In genomic region chr17:50025173-50025626, GRCm38 (mm10) we compare ENCODE assay signal across 9 mouse cellular contexts.
DNase-seq lines count a peak whose midpoint lies in the region; ATAC-seq and TF ChIP-seq lines count a peak whose summit lies in the region.
"Had no signal": no experiment of that assay in that cellular context is flagged by ENCODE, and none has a peak within 500 bp of the region (broad histone marks: within the 10 kb centered on the region; RNA-seq: fewer than 3 reads in every experiment).

No protein-coding gene starts in this region.

- H3K36me3 ChIP-seq in liver, postnatal 0 days (replicated peaks; ENCODE audit: insufficient read depth, low read length): no peaks in the 10 kb centered on the region
- no peaks in the 10 kb centered on the region for H3K36me3 ChIP-seq in midbrain, embryonic 14.5 days (ENCODE audit: control insufficient read depth, insufficient read depth, low read length)

- TF ChIP-seq EP300 in liver, postnatal 0 days (IDR thresholded peaks at IDR 0.05; ENCODE audit: low read depth): 0 out of 2 replicates have a peak, but pooled peaks have one; percentile 33

- peak overlapping the region; percentile 58 for H3K27ac ChIP-seq in brown adipose tissue, adult 24 weeks (replicated peaks; ENCODE audit: low read depth, low read length)
- H3K27ac ChIP-seq in liver, postnatal 0 days (ENCODE audit: low read depth): peak overlapping the region; percentile 81
- H3K27ac ChIP-seq in midbrain, embryonic 14.5 days (replicated peaks; ENCODE audit: low read depth, low read length): no peak overlapping the region

- WGBS in liver, postnatal 0 days (ENCODE audit: insufficient replicate concordance): 33% methylated on average over 4 of the region's 4 CpGs
- 35% methylated on average over 4 of the region's 4 CpGs for WGBS in midbrain, embryonic 14.5 days

- no peaks in the 10 kb centered on the region for H3K9me3 ChIP-seq in liver, postnatal 0 days (ENCODE audit: low read length)
- H3K9me3 ChIP-seq in midbrain, embryonic 14.5 days (ENCODE audit: control insufficient read depth, low read length): no peaks in the 10 kb centered on the region

- TF ChIP-seq CTCF in liver, postnatal 0 days (IDR thresholded peaks at IDR 0.05; ENCODE audit: low read depth): no peak

- ATAC-seq in liver, postnatal 0 days: no peak
- ATAC-seq in midbrain, embryonic 14.5 days (ENCODE audit: low FRiP score, low TSS enrichment): no peak

- H3K4me2 ChIP-seq in liver, postnatal 0 days (ENCODE audit: low read depth, low read length): no peak overlapping the region
- H3K4me2 ChIP-seq in midbrain, embryonic 14.5 days (ENCODE audit: low read length): no peak overlapping the region

- DNase-seq in right cerebral cortex, postnatal 14 days: peak; percentile 13
- no peak for DNase-seq in right cerebral cortex, adult 2 months (ENCODE audit: low spot score in 2 of 2)
- DNase-seq in liver, postnatal 0 days: peak; percentile 46
- peak; percentile 55 to 67 for DNase-seq in spleen, adult 18-20 months
- DNase-seq in T-cell, adult 2 months (ENCODE audit: low spot score): no peak
- no peak for DNase-seq in frontal cortex, postnatal 36 days (ENCODE audit: low spot score in 2 of 2)
- no peak for DNase-seq in midbrain, embryonic 14.5 days

- H3K4me3 ChIP-seq in brown adipose tissue, adult 24 weeks (ENCODE audit: insufficient read depth, low read depth, low read length): no peak overlapping the region
- no peak overlapping the region for H3K4me3 ChIP-seq in liver, postnatal 0 days (ENCODE audit: low read depth, low read length)
- no peak overlapping the region for H3K4me3 ChIP-seq in midbrain, embryonic 14.5 days (replicated peaks; ENCODE audit: low read depth, low read length)
- H3K4me3 ChIP-seq: megakaryocyte, embryonic 14.5 days had no signal

- H3K27me3 ChIP-seq in liver, postnatal 0 days (ENCODE audit: insufficient read depth, low read length): no peaks in the 10 kb centered on the region
- H3K27me3 ChIP-seq in midbrain, embryonic 14.5 days (ENCODE audit: control insufficient read depth, insufficient read depth, low read length): no peaks in the 10 kb centered on the region
- H3K27me3 ChIP-seq: megakaryocyte, embryonic 14.5 days had no signal

- no peak overlapping the region; the same call in 1 of the 2 replicates for H3K9ac ChIP-seq in liver, postnatal 0 days (replicated peaks)
- H3K9ac ChIP-seq in midbrain, embryonic 14.5 days (replicated peaks; ENCODE audit: low read length): no peak overlapping the region

- H3K4me1 ChIP-seq in brown adipose tissue, adult 24 weeks (ENCODE audit: control insufficient read depth, insufficient read depth, insufficient read length, low read length): peaks cover 17% of the 10 kb centered on the region; the same call in 1 of the 2 replicates
- H3K4me1 ChIP-seq in liver, postnatal 0 days (ENCODE audit: insufficient read depth): peaks cover 29% of the 10 kb centered on the region
- H3K4me1 ChIP-seq in midbrain, embryonic 14.5 days (ENCODE audit: control insufficient read depth, insufficient read depth, low read length): peaks cover 18% of the 10 kb centered on the region

Comparison
In these comparisons a context has a peak if more than half of its experiments do, and no peak if none do; other contexts are left out.
1. DNase-seq: peak in right cerebral cortex, postnatal 14 days (single experiment), liver, postnatal 0 days (single experiment) and spleen, adult 18-20 months (2 of 2); none in right cerebral cortex, adult 2 months (0 of 2), T-cell, adult 2 months (single experiment), frontal cortex, postnatal 36 days (0 of 2) and midbrain, embryonic 14.5 days (single experiment).